Mouse (Mus musculus) MEL (cell line): ENCODE data around the gene Nnat. TPM values are rescaled to one million over a fixed set of nuclear protein-coding genes. Genes with fewer than 3 reads are reported as not detected.

Source experiments
- DNase-seq: peaks from one replicate; pipeline ENCODE4 v3.0.0; 2011; ENCODE audit warnings: low read depth, low spot score
- H3K27ac ChIP-seq: 2 replicates; pipeline ENCODE4 v1.5.1; 2012; ENCODE audit warnings: low read depth, mild to moderate bottlenecking, control low read depth, low read length, moderate library complexity; ENCODE audit not compliant: control insufficient read depth
- H3K27me3 ChIP-seq, 2 experiments: fragments of 150-350 bp in 1 of 2; sonication (generic) in 1 of 2; 2 replicates each; pipeline ENCODE4 v1.6.1; 2012; ENCODE audit warnings: low read length in 2 of 2, mild to moderate bottlenecking in 2 of 2, improper control_type of control experiment in 1 of 2, moderate library complexity in 1 of 2; ENCODE audit not compliant: insufficient read depth in 2 of 2, control insufficient read depth in 1 of 2
- H3K36me3 ChIP-seq, 2 experiments: 2 replicates each; pipeline ENCODE4 v1.6.1; 2012 to 2014; ENCODE audit warnings: low read length in 2 of 2, improper control_type of control experiment in 1 of 2, inconsistent platforms in 1 of 2, mild to moderate bottlenecking in 1 of 2; ENCODE audit not compliant: insufficient read depth in 2 of 2, control insufficient read depth in 1 of 2
- H3K4me1 ChIP-seq, 2 experiments: fragments of 150-350 bp in 1 of 2; sonication (generic) in 1 of 2; 2 replicates each; pipeline ENCODE4 v1.6.1; 2012; ENCODE audit warnings: low read length in 2 of 2, improper control_type of control experiment in 1 of 2, mild to moderate bottlenecking in 1 of 2; ENCODE audit not compliant: insufficient read depth in 2 of 2, control insufficient read depth in 1 of 2
- H3K4me3 ChIP-seq, 2 experiments: fragments of 150-350 bp in 1 of 2; sonication (generic) in 1 of 2; 2 replicates each; pipeline ENCODE4 v1.5.1; 2012; ENCODE audit warnings: low read depth in 2 of 2, low read length in 2 of 2, mild to moderate bottlenecking in 2 of 2, moderate library complexity in 2 of 2, control low read depth in 1 of 2, improper control_type of control experiment in 1 of 2; ENCODE audit not compliant: control insufficient read depth in 1 of 2, insufficient read depth in 1 of 2
- H3K79me2 ChIP-seq: 2 replicates; pipeline ENCODE4 v1.6.1; 2012; ENCODE audit warnings: mild to moderate bottlenecking, low read length, moderate library complexity; ENCODE audit not compliant: control insufficient read depth, poor library complexity, insufficient read depth
- H3K9ac ChIP-seq: 2 replicates; pipeline ENCODE4 v1.6.1; 2012; ENCODE audit warnings: low read depth, mild to moderate bottlenecking, control low read depth, low read length, moderate library complexity; ENCODE audit not compliant: control insufficient read depth, poor library complexity, severe bottlenecking
- H3K9me3 ChIP-seq: fragments of 150-350 bp; sonication (generic); replicated peaks from 2 replicates; pipeline ENCODE4 v1.6.1; 2012; ENCODE audit warnings: mild to moderate bottlenecking, low read length, improper control_type of control experiment, moderate library complexity; ENCODE audit not compliant: insufficient read depth
- E2F4 ChIP-seq: IDR thresholded peaks from 2 replicates; pipeline ENCODE4 v1.6.1; 2011; ENCODE audit warnings: low read depth, low read length, improper control_type of control experiment, borderline replicate concordance
- ELF1 ChIP-seq: IDR thresholded peaks from 2 replicates; pipeline ENCODE4 v1.6.1; 2014; ENCODE audit warnings: low read depth, mild to moderate bottlenecking, inconsistent platforms, low read length, improper control_type of control experiment, moderate library complexity
- GATA1 ChIP-seq: IDR thresholded peaks from 2 replicates; pipeline ENCODE4 v1.6.1; 2011; ENCODE audit warnings: low read depth, low read length, improper control_type of control experiment
- JUND ChIP-seq: IDR thresholded peaks from 2 replicates; pipeline ENCODE4 v1.6.1; 2011; ENCODE audit warnings: low read depth, mild to moderate bottlenecking, improper control_type of control experiment, low read length
- KAT2A ChIP-seq: conservative IDR thresholded peaks from 2 replicates; pipeline ENCODE4 v1.6.1; 2012; ENCODE audit warnings: low read depth, low read length, improper control_type of control experiment, inconsistent platforms
- MAX ChIP-seq: IDR thresholded peaks from 2 replicates; pipeline ENCODE4 v1.6.1; 2011; ENCODE audit warnings: low read length, improper control_type of control experiment
- MAZ ChIP-seq: IDR thresholded peaks from 2 replicates; pipeline ENCODE4 v1.6.1; 2012; ENCODE audit warnings: low read depth, mild to moderate bottlenecking, inconsistent platforms, low read length, improper control_type of control experiment
- MXI1 ChIP-seq: IDR thresholded peaks from 2 replicates; pipeline ENCODE4 v1.6.1; 2011; ENCODE audit warnings: mild to moderate bottlenecking, low read depth, low read length, improper control_type of control experiment
- NELFE ChIP-seq: IDR thresholded peaks from 2 replicates; pipeline ENCODE4 v1.6.1; 2011; ENCODE audit warnings: low read depth, low read length, improper control_type of control experiment
- NRF1 ChIP-seq: IDR thresholded peaks from 2 replicates; pipeline ENCODE4 v1.6.1; 2014; ENCODE audit warnings: low read depth, mild to moderate bottlenecking, inconsistent platforms, low read length, improper control_type of control experiment, moderate library complexity; ENCODE audit not compliant: poor library complexity, insufficient read depth, severe bottlenecking
- POLR2A ChIP-seq, 2 experiments: IDR thresholded peaks; 2 replicates each; pipeline ENCODE4 v1.6.1; 2011 to 2012; ENCODE audit warnings: low read length in 2 of 2, mild to moderate bottlenecking in 2 of 2, control low read depth in 1 of 2, improper control_type of control experiment in 1 of 2, low read depth in 1 of 2, moderate library complexity in 1 of 2; ENCODE audit not compliant: control insufficient read depth in 1 of 2, insufficient read depth in 1 of 2, poor library complexity in 1 of 2
- POLR2AphosphoS2 ChIP-seq: IDR thresholded peaks from 2 replicates; pipeline ENCODE4 v1.6.1; 2011; ENCODE audit warnings: low read length, improper control_type of control experiment
- RAD21 ChIP-seq: IDR thresholded peaks from 2 replicates; pipeline ENCODE4 v1.6.1; 2011; ENCODE audit warnings: mild to moderate bottlenecking, low read depth, low read length, improper control_type of control experiment
- SMC3 ChIP-seq: IDR thresholded peaks from 2 replicates; pipeline ENCODE4 v1.6.1; 2011; ENCODE audit warnings: low read depth, low read length, improper control_type of control experiment
- UBTF ChIP-seq: IDR thresholded peaks from 2 replicates; pipeline ENCODE4 v1.6.1; 2012; ENCODE audit warnings: low read depth, mild to moderate bottlenecking, inconsistent platforms, low read length, improper control_type of control experiment, moderate library complexity, borderline replicate concordance; ENCODE audit not compliant: insufficient read depth
- ZC3H11A ChIP-seq: IDR thresholded peaks from 2 replicates; pipeline ENCODE4 v1.6.1; 2012; ENCODE audit warnings: low read depth, mild to moderate bottlenecking, inconsistent platforms, low read length, improper control_type of control experiment
- ZNF384 ChIP-seq: IDR thresholded peaks from 2 replicates; pipeline ENCODE4 v1.6.1; 2012; ENCODE audit warnings: low read depth, mild to moderate bottlenecking, inconsistent platforms, low read length, improper control_type of control experiment
- polyA plus RNA-seq, 2 experiments: library from polyadenylated mRNA; stranded (reverse) in 1 of 2; unstranded in 1 of 2; fragments of >175 nt in 1 of 2; fragments of >200 nt in 1 of 2; gene quantifications; 2 replicates each; pipeline versions ENCODE4 v1.2.1 to v1.2.4; 2012; ENCODE audit warnings: low replicate concordance in 2 of 2, low read depth in 1 of 2; ENCODE audit not compliant: insufficient read length in 2 of 2, insufficient read depth in 1 of 2, missing spikeins in 1 of 2
- total RNA-seq: library from RNA; depleted of rRNA; stranded (reverse); fragments of 300-350 nt; gene quantifications from 2 replicates; pipeline ENCODE4 v1.2.3, GENCODE M21; 2012; rRNA removed

The Nnat gene
- total and polyA plus RNA-seq, 3 experiments = 0.92 to 1.5 TPM; not detected in 1

DNA sequence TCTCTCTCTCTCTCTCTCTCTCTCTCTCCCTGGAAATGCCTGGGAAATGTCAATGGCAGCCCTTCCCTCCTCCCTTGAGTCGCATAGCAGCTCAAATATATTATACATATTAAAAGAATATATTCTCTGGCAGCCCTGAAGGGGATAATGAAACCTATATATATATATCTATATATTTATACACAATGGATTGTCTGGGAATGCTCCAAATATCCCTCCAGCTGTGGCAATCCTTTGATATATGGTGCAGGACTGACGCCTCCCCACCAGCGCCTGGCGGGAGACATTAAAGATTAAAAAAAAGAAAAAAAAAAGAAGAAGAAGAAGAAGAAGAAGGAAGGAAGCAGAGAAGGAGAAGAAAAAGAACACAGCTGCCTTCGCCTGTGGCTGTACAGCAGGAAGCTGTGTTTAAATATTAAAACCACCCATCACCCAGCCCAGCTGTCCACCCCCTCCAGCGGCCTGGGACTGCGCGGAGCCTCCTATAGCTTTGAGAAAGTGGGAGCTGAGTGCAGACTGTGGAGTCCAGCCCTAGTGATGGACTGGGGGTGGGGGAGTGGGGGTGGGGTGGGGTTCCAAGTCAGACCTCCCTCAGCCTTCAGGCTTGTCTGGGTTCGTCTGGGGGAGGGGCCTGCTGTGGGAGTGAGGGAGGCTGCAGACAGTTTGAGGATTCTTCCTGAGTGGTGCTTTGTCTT, 47.8 kb downstream of the Nnat start:
- no peak for DNase-seq
- H3K9me3 ChIP-seq = no peaks in the 10 kb centered on the region
- TF ChIP-seq MAZ = no peak
- H3K36me3 ChIP-seq = no peaks in the 10 kb centered on the region
- H3K9ac ChIP-seq = no peak overlapping the region
- no peak overlapping the region for H3K4me3 ChIP-seq
- H3K27ac ChIP-seq = no peak overlapping the region
- H3K4me1 ChIP-seq = no peaks in the 10 kb centered on the region
- H3K27me3 ChIP-seq = no peaks in the 10 kb centered on the region; a peak in 1 of 4 replicates
- no peaks in the 10 kb centered on the region for H3K79me2 ChIP-seq

DNA sequence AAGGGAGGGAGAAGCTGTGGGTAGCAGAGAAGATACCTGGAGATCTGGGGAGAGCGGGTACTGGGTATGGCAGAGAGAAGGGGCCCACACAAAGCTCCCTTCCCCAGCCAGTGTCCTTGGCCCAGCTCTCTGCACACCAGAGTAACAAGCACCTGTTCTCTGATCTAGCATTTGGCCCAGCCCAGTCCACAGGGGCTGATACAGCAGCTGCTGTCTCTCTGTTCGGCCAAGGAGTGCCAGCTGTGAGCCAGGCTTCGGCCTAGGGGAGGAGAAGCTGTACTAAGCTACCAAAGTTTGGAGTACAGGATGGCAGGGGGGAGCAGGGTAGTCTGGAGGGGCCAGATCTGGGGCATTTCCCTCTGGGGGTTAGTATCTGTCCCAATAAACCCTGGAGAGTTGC, 51.9 kb downstream of the Nnat start:
- TF ChIP-seq JUND (no peak), E2F4 (no peak), NRF1 (no peak), NELFE (no peak), POLR2A (IDR thresholded peaks at IDR 0.05; ENCODE audit: control insufficient read depth in 1 of 2, insufficient read depth in 1 of 2, low read depth in 1 of 2, low read length in 2 of 2, poor library complexity in 1 of 2) (no peak), SMC3 (no peak), ZC3H11A (no peak), ELF1 (no peak), MAX (no peak), POLR2AphosphoS2 (no peak), GATA1 (no peak), MAZ (no peak), RAD21 (no peak), KAT2A (no peak), ZNF384 (no peak), UBTF (no peak), MXI1 (no peak)
- H3K27me3 ChIP-seq = no peaks in the 10 kb centered on the region; a peak in 1 of 4 replicates

More for the DNA sequence above, 51.9 kb downstream of the Nnat start:
- Histone ChIP-seq H3K9me3 (no peaks in the 10 kb centered on the region), H3K4me3 (no peak overlapping the region), H3K9ac (no peak overlapping the region), H3K27ac (no peak overlapping the region), H3K79me2 (no peaks in the 10 kb centered on the region), H3K36me3 (no peaks in the 10 kb centered on the region), H3K4me1 (peaks cover 0 to 4% of the 10 kb centered on the region in 2 experiments; a peak in 1 of 4 replicates)
- DNase-seq = no peak

Other genes starting within 250 kb of the Nnat start
- not detected in 2 replicates for gene Ghrh, start 212.6 kb upstream of the Nnat start, total RNA-seq
- not detected for gene Ghrh, start 212.6 kb upstream of the Nnat start, polyA plus RNA-seq
- gene Manbal, start 192.5 kb upstream of the Nnat start, total RNA-seq = 19.8 and 28.4 TPM in 2 replicates
- gene Manbal, start 192.5 kb upstream of the Nnat start, polyA plus RNA-seq = 10 to 100 TPM in 1 of 2 experiments, not detected in 1; 65.7 TPM
- 0.23 and 0.29 TPM in 2 replicates for gene Src, start 141.6 kb upstream of the Nnat start, total RNA-seq
- 1 to 10 TPM in 1 of 2 experiments, not detected in 1; 4.2 TPM for gene Src, start 141.6 kb upstream of the Nnat start, polyA plus RNA-seq
- 10.5 and 11.6 TPM in 2 replicates for gene Blcap, start 11.2 kb downstream of the Nnat start, total RNA-seq
- gene Blcap, start 11.2 kb downstream of the Nnat start, polyA plus RNA-seq = 10 to 100 TPM in 1 of 2 experiments, not detected in 1; 19.1 TPM
- 59.3 and 61.7 TPM in 2 replicates for gene Ctnnbl1, start 177.3 kb downstream of the Nnat start, total RNA-seq
- 10 to 100 TPM in 1 of 2 experiments, not detected in 1; 60.7 TPM for gene Ctnnbl1, start 177.3 kb downstream of the Nnat start, polyA plus RNA-seq